10 mouse cellular contexts compared by ENCODE assay signal in genomic region chr7:110648455-110649085, GRCm38 (mm10). TPM values are rescaled to one million over a fixed set of nuclear protein-coding genes. Genes with fewer than 3 reads are reported as not detected.
DNase-seq lines count a peak whose midpoint lies in the region; ATAC-seq and TF ChIP-seq lines count a peak whose summit lies in the region.
"Had no signal": no experiment of that assay in that cellular context is flagged by ENCODE, and none has a peak within 500 bp of the region (broad histone marks: within the 10 kb centered on the region; RNA-seq: fewer than 3 reads in every experiment).

No protein-coding gene starts in this region.

- peak overlapping the region; percentile 22 for H3K4me3 ChIP-seq in intestine, embryonic 15.5 days (replicated peaks)
- H3K4me3 ChIP-seq in limb, embryonic 10.5 days, result no peak overlapping the region
- H3K4me3 ChIP-seq in hindbrain, postnatal 0 days (ENCODE audit: low read length), result no peak overlapping the region
- no peak overlapping the region for H3K4me3 ChIP-seq in forebrain, embryonic 16.5 days (replicated peaks; ENCODE audit: low read length)
- H3K4me3 ChIP-seq: embryonic facial prominence, embryonic 10.5 days; midbrain, embryonic 10.5 days had no signal

- no peaks in the 10 kb centered on the region for H3K36me3 ChIP-seq in intestine, embryonic 15.5 days
- no peaks in the 10 kb centered on the region for H3K36me3 ChIP-seq in limb, embryonic 10.5 days
- H3K36me3 ChIP-seq in hindbrain, postnatal 0 days (ENCODE audit: insufficient read depth, low read length), result no peaks in the 10 kb centered on the region
- H3K36me3 ChIP-seq in forebrain, embryonic 16.5 days (ENCODE audit: control insufficient read depth, insufficient read depth), result no peaks in the 10 kb centered on the region
- H3K36me3 ChIP-seq: embryonic facial prominence, embryonic 10.5 days; midbrain, embryonic 10.5 days had no signal

- no peak for TF ChIP-seq CTCF in hindbrain, postnatal 0 days (IDR thresholded peaks at IDR 0.05; ENCODE audit: low read depth)

- peak; percentile 55 for DNase-seq in ovary, postnatal 36 days (ENCODE audit: low spot score)
- DNase-seq in ovary, postnatal 14 days (ENCODE audit: low spot score), result no peak
- no peak for DNase-seq in limb, embryonic 10.5 days (ENCODE audit: low spot score)
- DNase-seq in yolk sac, embryonic 10.5 days (ENCODE audit: low spot score), result peak; percentile 87
- no peak for DNase-seq in hindbrain, postnatal 0 days (ENCODE audit: low spot score)
- DNase-seq in left cerebral cortex, adult 8-10 months (ENCODE audit: low spot score in 2 of 2), result no peak

- H3K27ac ChIP-seq in intestine, embryonic 15.5 days, result peak overlapping the region; percentile 79
- H3K27ac ChIP-seq in limb, embryonic 10.5 days, result peak overlapping the region; percentile 1; the same call in 1 of the 2 replicates
- no peak overlapping the region for H3K27ac ChIP-seq in hindbrain, postnatal 0 days
- H3K27ac ChIP-seq in forebrain, embryonic 16.5 days (ENCODE audit: low read length), result no peak overlapping the region
- H3K27ac ChIP-seq: embryonic facial prominence, embryonic 10.5 days; midbrain, embryonic 10.5 days had no signal

- 0 out of 2 replicates have a peak overlapping the region, but pooled peaks have one; percentile 3 for H3K9ac ChIP-seq in intestine, embryonic 15.5 days
- H3K9ac ChIP-seq in hindbrain, postnatal 0 days (replicated peaks; ENCODE audit: low read length), result no peak overlapping the region
- no peak overlapping the region for H3K9ac ChIP-seq in forebrain, embryonic 16.5 days (replicated peaks; ENCODE audit: low read depth, low read length)

- peak overlapping the region; percentile 45 for H3K4me2 ChIP-seq in intestine, embryonic 15.5 days (replicated peaks)
- no peak overlapping the region for H3K4me2 ChIP-seq in hindbrain, postnatal 0 days (ENCODE audit: low read depth, low read length)
- H3K4me2 ChIP-seq in forebrain, embryonic 16.5 days (ENCODE audit: low read length), result no peak overlapping the region

- H3K27me3 ChIP-seq in intestine, embryonic 15.5 days (replicated peaks), result no peaks in the 10 kb centered on the region
- no peaks in the 10 kb centered on the region for H3K27me3 ChIP-seq in limb, embryonic 10.5 days (ENCODE audit: low read depth, poor library complexity, severe bottlenecking)
- no peaks in the 10 kb centered on the region for H3K27me3 ChIP-seq in hindbrain, postnatal 0 days (ENCODE audit: insufficient read depth, low read length)
- peaks cover 4% of the 10 kb centered on the region; the same call in 1 of the 2 replicates for H3K27me3 ChIP-seq in forebrain, embryonic 16.5 days (replicated peaks; ENCODE audit: control insufficient read depth, insufficient read depth, low read length)

- 0 out of 2 replicates have a peak, but pooled peaks cover 3% of the 10 kb centered on the region for H3K9me3 ChIP-seq in intestine, embryonic 15.5 days
- H3K9me3 ChIP-seq in limb, embryonic 10.5 days (replicated peaks), result no peaks in the 10 kb centered on the region
- 0 out of 2 replicates have a peak, but pooled peaks cover 2% of the 10 kb centered on the region for H3K9me3 ChIP-seq in hindbrain, postnatal 0 days (ENCODE audit: low read length)
- H3K9me3 ChIP-seq in forebrain, embryonic 16.5 days (ENCODE audit: control insufficient read depth, low read length), result peaks cover 4% of the 10 kb centered on the region

- 0 out of 2 replicates have a peak, but pooled peaks cover 6% of the 10 kb centered on the region for H3K4me1 ChIP-seq in intestine, embryonic 15.5 days (replicated peaks)
- H3K4me1 ChIP-seq in limb, embryonic 10.5 days, result no peaks in the 10 kb centered on the region
- H3K4me1 ChIP-seq in hindbrain, postnatal 0 days (ENCODE audit: insufficient read depth, low read length), result no peaks in the 10 kb centered on the region
- peaks cover 3% of the 10 kb centered on the region; the same call in 1 of the 2 replicates for H3K4me1 ChIP-seq in forebrain, embryonic 16.5 days (replicated peaks; ENCODE audit: control insufficient read depth, insufficient read depth, low read length)

- WGBS in intestine, embryonic 15.5 days, result 41% methylated on average over 13 of the region's 13 CpGs
- WGBS in limb, embryonic 10.5 days, result 91% methylated on average over 13 of the region's 13 CpGs
- WGBS in hindbrain, postnatal 0 days, result 81% methylated on average over 13 of the region's 13 CpGs
- 86% methylated on average over 13 of the region's 13 CpGs for WGBS in forebrain, embryonic 16.5 days

- ATAC-seq in intestine, embryonic 15.5 days, result peak; percentile 89
- ATAC-seq in hindbrain, postnatal 0 days, result no peak
- ATAC-seq in forebrain, embryonic 16.5 days, result no peak

RNA-seq across cellular contexts. Expression of gene Adm, which starts 21.1 kb away (rescaled TPM):
- 4.4 and 4.9 TPM in 2 replicates for polyA plus RNA-seq in intestine, embryonic 15.5 days (2015; fragmentation: Nextera tagmentation; extraction: Ambion mirVana)
- polyA plus RNA-seq in limb, embryonic 10.5 days (2016; fragmentation: Nextera tagmentation; extraction: Ambion mirVana), result 1.3 and 1.6 TPM in 2 replicates
- total RNA-seq in hindbrain, postnatal 0 days (2014; rRNA removed), result 2.1 and 2.2 TPM in 2 replicates
- 4.2 and 6.0 TPM in 2 replicates for polyA plus RNA-seq in hindbrain, postnatal 0 days (2015; fragmentation: Nextera tagmentation; extraction: Ambion mirVana)
- 3.8 and 6.4 TPM in 2 replicates for polyA plus RNA-seq in forebrain, embryonic 16.5 days (2015; fragmentation: Nextera tagmentation; extraction: Ambion mirVana)
- total RNA-seq in left cerebral cortex, adult 8-10 months (2022), result 1 to 10 TPM; 1.8 to 3.1 (median 2.5) TPM

RNA-seq across cellular contexts. Expression of gene Sbf2, which starts 33.8 kb away (rescaled TPM):
- polyA plus RNA-seq in intestine, embryonic 15.5 days (2015; fragmentation: Nextera tagmentation; extraction: Ambion mirVana), result 33.7 and 33.9 TPM in 2 replicates
- 26.8 and 28.7 TPM in 2 replicates for polyA plus RNA-seq in limb, embryonic 10.5 days (2016; fragmentation: Nextera tagmentation; extraction: Ambion mirVana)
- 55.0 and 70.5 TPM in 2 replicates for total RNA-seq in hindbrain, postnatal 0 days (2014; rRNA removed)
- polyA plus RNA-seq in hindbrain, postnatal 0 days (2015; fragmentation: Nextera tagmentation; extraction: Ambion mirVana), result 40.3 and 42.9 TPM in 2 replicates
- polyA plus RNA-seq in forebrain, embryonic 16.5 days (2015; fragmentation: Nextera tagmentation; extraction: Ambion mirVana), result 75.4 and 75.7 TPM in 2 replicates
- 10 to 100 TPM; 49.2 to 62.5 (median 60.1) TPM for total RNA-seq in left cerebral cortex, adult 8-10 months (2022)

Comparison
In these comparisons a context has a peak if more than half of its experiments do, and no peak if none do; other contexts are left out.
1. DNase-seq: peak in ovary, postnatal 36 days (single experiment) and yolk sac, embryonic 10.5 days (single experiment); none in ovary, postnatal 14 days (single experiment), limb, embryonic 10.5 days (single experiment), hindbrain, postnatal 0 days (single experiment) and left cerebral cortex, adult 8-10 months (0 of 2).
2. H3K27ac ChIP-seq: peak in intestine, embryonic 15.5 days (single experiment) and limb, embryonic 10.5 days (single experiment); none in hindbrain, postnatal 0 days (single experiment) and forebrain, embryonic 16.5 days (single experiment).